Mouse (Mus musculus) limb, embryonic 10.5 days (tissue): ENCODE results near the gene Tsc22d4. TPM values are rescaled to one million over a fixed set of nuclear protein-coding genes. Genes with fewer than 3 reads are reported as not detected.
"Not testable (repeated sequence)": the region's sequence is repeated elsewhere in the genome, so short reads cannot be mapped to it uniquely, and the experiment has no call there.

ENCODE experiments used
- DNase-seq: peaks from one replicate; pipeline ENCODE4 v3.0.0-alpha.2; 2017; ENCODE audit warnings: low spot score
- H3K27ac ChIP-seq: fragments of 300-500 bp; sonication (generic); 2 replicates; pipeline ENCODE4 v1.5.1; 2016; ENCODE audit warnings: mild to moderate bottlenecking
- H3K27me3 ChIP-seq: fragments of 300-500 bp; sonication (generic); 2 replicates; pipeline ENCODE4 v1.6.1; 2016; ENCODE audit warnings: low read depth, mild to moderate bottlenecking; ENCODE audit not compliant: poor library complexity, severe bottlenecking
- H3K36me3 ChIP-seq: fragments of 300-500 bp; sonication (generic); 2 replicates; pipeline ENCODE4 v1.6.1; 2016; ENCODE audit warnings: mild to moderate bottlenecking, moderate library complexity
- H3K4me1 ChIP-seq: fragments of 300-500 bp; sonication (generic); 2 replicates; pipeline ENCODE4 v1.6.1; 2016
- H3K4me3 ChIP-seq: fragments of 300-500 bp; sonication (generic); 2 replicates; pipeline ENCODE4 v1.5.1; 2016; ENCODE audit warnings: mild to moderate bottlenecking, moderate library complexity
- H3K9me3 ChIP-seq: fragments of 300-500 bp; sonication (generic); replicated peaks from 2 replicates; pipeline ENCODE4 v1.6.1; 2016; ENCODE audit warnings: mild to moderate bottlenecking
- WGBS: fragments of 180-500 bp; shearing (Covaris S2); methylation state at CpG from one replicate; pipeline ENCODE4 v1.1.7; 2016; 5-methylcytosine and 5-hydroxymethylcytosine counted together
- polyA plus RNA-seq: library from polyadenylated mRNA; unstranded; fragments of >200 nt; fragmentation: Nextera tagmentation; extraction: Ambion mirVana; gene quantifications from 2 replicates; pipeline ENCODE4 v1.2.1, GENCODE M21; 2016

The Tsc22d4 gene
- polyA plus RNA-seq, 1 experiment from 2014 or later, result 99.5 TPM

DNA sequence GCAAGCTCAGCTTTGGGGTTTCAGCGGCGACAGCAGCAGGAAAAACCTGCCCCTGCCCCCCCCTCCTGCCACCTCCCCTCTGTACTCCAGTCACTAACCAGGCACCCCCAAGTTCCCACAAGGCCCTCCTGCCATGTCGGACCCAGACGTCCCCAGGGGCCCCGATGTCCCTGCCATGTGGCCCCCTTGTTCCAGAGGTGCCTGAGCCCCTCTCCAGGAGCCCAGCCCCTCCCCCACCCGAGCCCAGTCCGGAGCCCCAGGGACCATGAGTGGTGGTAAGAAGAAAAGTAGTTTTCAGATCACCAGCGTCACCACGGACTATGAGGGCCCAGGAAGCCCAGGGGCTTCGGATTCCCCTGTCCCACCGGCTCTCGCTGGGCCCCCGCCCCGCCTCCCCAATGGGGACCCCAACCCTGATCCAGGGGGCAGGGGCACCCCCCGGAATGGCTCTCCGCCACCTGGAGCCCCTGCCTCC, 1.4 kb downstream of the Tsc22d4 start:
- peak; percentile 57 for DNase-seq

DNA sequence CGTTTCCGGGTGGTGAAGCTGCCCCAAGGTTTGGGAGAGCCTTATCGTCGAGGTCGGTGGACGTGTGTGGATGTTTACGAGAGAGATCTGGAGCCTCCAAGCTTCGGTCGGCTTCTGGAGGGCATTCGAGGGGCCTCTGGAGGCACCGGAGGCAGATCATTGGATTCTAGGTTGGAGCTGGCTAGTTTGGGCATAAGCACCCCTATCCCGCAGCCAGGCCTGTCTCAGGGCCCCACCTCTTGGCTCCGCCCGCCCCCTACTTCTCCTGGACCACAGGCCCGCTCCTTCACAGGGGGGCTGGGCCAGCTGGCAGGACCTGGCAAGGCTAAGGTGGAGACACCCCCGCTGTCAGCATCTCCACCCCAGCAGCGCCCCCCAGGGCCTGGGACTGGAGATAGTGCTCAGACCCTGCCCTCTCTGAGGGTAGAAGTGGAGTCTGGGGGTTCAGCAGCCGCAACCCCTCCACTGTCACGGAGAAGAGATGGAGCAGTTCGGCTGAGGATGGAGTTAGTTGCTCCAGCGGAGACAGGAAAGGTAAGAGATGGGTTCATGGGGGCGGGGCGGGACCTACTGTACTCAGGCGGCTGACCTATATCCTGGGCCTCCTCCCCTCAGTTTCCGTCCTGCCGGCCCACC, 1.9 kb downstream of the Tsc22d4 start:
- peaks cover 43% of the 10 kb centered on the region for H3K4me1 ChIP-seq
- peak; percentile 54 for DNase-seq
- H3K9me3 ChIP-seq, result no peaks in the 10 kb centered on the region
- H3K27ac ChIP-seq, result peak overlapping the region; percentile 88
- H3K4me3 ChIP-seq, result peak overlapping the region; percentile 81
- WGBS, result 5% methylated on average over 26 of the region's 26 CpGs
- peaks cover 29% of the 10 kb centered on the region for H3K36me3 ChIP-seq
- no peaks in the 10 kb centered on the region for H3K27me3 ChIP-seq

More for the DNA sequence above, 1.4 kb downstream of the Tsc22d4 start:
- Histone ChIP-seq H3K27ac (peak overlapping the region; percentile 88), H3K4me1 (peaks cover 45% of the 10 kb centered on the region), H3K36me3 (peaks cover 24% of the 10 kb centered on the region), H3K4me3 (peak overlapping the region; percentile 81), H3K27me3 (no peaks in the 10 kb centered on the region), H3K9me3 (no peaks in the 10 kb centered on the region)
- under 1% methylated on average over 16 of the region's 16 CpGs for WGBS

DNA sequence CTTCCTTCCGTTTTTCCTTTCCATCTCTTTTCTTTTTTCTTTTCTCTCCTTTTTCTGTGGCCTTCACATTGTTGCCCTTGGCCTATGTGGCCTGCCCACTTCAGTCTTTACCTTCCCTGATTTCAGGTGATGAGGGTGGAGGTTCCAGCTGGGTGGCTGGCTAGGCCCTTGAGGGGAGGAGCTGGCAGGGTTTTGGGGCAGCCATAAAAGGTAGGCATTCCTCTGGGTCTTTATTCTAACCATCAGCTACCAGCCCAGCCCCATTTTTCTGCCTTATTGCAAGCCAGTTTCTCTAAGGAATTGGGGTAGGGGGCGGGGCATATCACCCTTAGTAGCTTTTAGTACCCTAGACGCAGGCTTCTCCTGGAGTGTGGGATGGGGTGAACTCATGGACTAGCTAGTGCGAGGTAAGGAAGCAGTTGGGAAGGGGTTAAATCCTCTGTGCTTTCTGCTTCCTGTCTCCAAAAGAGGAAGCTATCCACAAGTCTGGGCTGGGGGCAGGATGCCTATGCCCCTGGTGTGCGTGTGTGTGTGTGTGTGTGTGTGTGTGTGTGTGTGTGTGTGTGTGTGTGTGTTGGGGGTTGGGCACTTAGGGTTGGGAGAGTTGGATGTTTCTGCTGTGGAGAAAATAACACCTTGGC, 2.7 kb downstream of the Tsc22d4 start:
- peak overlapping the region; percentile 88 for H3K27ac ChIP-seq
- peak; percentile 46 for DNase-seq
- H3K4me1 ChIP-seq, result peaks cover 46% of the 10 kb centered on the region
- H3K9me3 ChIP-seq, result no peaks in the 10 kb centered on the region
- WGBS, result 32% methylated on average over 5 of the region's 5 CpGs
- H3K4me3 ChIP-seq, result peak overlapping the region; percentile 81
- peaks cover 36% of the 10 kb centered on the region for H3K36me3 ChIP-seq
- H3K27me3 ChIP-seq, result no peaks in the 10 kb centered on the region

DNA sequence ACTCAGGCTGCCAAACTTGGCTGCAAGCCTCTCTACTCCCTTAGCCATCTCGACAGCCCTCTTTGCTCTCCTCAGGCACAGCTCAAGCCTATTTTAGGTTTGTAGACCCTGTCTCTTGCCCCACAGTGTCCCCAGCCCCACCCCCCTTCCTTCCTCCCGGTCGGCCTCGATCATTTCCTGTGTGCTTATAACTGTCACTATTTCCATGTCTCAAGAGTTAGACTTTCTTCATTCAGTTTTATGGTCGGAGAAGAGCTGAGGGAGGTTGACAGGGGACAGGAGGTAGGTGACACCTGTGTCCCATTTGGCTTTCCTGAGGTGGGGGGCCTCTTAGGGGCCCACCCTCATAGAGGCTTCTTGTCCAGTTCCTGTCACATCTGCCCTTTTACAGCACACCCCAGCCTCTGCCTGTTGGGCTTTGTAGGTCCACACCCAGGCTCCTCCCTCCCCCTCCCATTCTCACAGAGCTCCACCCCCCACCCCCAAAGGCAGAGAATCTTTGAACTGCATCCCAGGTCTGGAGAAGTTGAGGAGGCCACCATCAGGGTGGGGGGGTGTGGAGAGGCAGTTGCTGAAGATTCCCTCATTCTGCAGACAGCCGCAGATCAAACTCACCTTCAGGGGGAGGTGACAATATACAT, 3.8 kb downstream of the Tsc22d4 start:
- Histone ChIP-seq H3K9me3 (no peaks in the 10 kb centered on the region), H3K4me1 (peaks cover 46% of the 10 kb centered on the region), H3K27ac (peak overlapping the region; percentile 63), H3K36me3 (peaks cover 47% of the 10 kb centered on the region), H3K4me3 (peak overlapping the region; percentile 81; the same call in 1 of the 2 replicates), H3K27me3 (no peaks in the 10 kb centered on the region)
- DNase-seq, result no peak
- WGBS, result 59% methylated on average over 6 of the region's 6 CpGs

DNA sequence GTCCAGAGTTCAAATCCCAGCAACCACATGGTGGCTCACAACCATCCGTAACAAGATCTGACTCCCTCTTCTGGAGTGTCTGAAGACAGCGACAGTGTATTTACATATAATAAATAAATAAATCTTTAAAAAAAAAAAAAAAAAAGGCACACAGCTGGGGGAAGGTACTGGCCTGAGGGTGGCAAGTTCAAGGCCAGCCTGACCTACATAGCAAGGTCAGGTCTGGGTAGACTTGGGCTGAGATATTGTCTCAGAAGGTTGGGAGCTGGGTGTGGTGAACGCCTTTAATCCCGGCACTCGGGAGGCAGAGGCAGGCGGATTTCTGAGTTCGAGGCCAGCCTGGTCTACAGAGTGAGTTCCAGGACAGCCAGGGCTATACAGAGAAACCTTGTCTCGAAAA, 4.7 kb downstream of the Tsc22d4 start:
- H3K27me3 ChIP-seq, H3K9me3 ChIP-seq, H3K4me3 ChIP-seq, H3K27ac ChIP-seq, DNase-seq: not testable (repeated sequence)
- Histone ChIP-seq H3K4me1 (peaks cover 45% of the 10 kb centered on the region), H3K36me3 (peaks cover 50% of the 10 kb centered on the region)
- 92% methylated on average over 8 of the region's 8 CpGs for WGBS

DNA sequence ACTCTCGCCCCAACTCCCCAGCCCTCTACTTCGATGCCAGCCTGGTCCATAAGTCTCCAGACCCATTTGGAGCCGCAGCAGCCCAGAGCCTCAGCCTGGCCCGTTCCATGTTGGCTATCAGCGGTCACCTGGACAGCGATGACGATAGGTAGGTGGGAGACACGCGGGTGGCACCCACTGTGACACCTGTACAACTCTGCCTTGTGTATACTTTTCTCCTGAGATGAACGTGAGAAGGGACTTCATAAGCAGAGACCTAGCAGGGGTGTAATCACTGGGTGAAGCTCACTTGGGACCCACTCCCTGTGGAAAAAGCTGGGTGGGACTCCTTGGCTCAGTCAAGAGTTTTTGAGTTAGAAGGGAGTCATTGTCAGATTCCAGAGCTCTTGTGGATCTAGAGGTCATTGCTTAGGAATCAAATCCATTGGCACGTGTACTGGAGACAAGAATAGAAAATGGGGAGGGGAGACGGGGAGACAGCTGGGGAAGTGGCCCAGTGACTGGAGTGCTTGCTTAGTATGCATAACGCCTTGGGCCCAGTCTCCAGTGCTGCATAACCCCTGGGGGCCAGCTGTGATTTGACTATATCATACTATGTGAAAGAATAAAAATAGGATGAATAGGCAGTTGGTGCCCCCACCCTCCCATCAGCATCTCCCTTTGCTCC, 5.8 kb downstream of the Tsc22d4 start:
- Histone ChIP-seq H3K36me3 (peaks cover 62% of the 10 kb centered on the region), H3K27me3 (no peaks in the 10 kb centered on the region), H3K4me3 (no peak overlapping the region), H3K4me1 (peaks cover 36% of the 10 kb centered on the region), H3K27ac (no peak overlapping the region), H3K9me3 (no peaks in the 10 kb centered on the region)
- DNase-seq, result no peak
- WGBS, result 93% methylated on average over 13 of the region's 13 CpGs

DNA sequence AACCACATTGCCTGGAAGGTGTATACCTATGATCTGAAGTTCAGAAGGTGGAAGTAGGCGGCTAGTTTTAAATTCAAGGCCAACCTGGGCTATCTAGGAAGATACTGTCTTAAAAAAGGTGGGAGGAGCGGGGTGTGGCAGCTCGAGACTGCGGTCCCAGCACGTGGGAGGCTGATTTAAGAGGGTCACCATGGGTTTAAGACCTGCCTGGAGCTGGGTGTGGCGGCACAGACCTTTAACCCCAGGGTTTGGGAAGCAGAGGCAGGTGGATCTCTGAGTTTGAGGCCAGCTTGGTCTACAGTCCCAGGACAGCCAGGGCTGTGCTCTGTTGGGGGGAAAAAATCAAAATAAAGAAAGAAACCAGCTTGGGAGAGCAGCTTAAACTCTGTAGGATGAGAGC, 6.5 kb downstream of the Tsc22d4 start:
- peaks cover 68% of the 10 kb centered on the region for H3K36me3 ChIP-seq
- H3K27ac ChIP-seq, result no peak overlapping the region
- no peaks in the 10 kb centered on the region for H3K27me3 ChIP-seq
- DNase-seq, result no peak
- H3K4me3 ChIP-seq, result no peak overlapping the region
- 88% methylated on average over 6 of the region's 6 CpGs for WGBS
- H3K4me1 ChIP-seq, result peaks cover 30% of the 10 kb centered on the region
- no peaks in the 10 kb centered on the region for H3K9me3 ChIP-seq

DNA sequence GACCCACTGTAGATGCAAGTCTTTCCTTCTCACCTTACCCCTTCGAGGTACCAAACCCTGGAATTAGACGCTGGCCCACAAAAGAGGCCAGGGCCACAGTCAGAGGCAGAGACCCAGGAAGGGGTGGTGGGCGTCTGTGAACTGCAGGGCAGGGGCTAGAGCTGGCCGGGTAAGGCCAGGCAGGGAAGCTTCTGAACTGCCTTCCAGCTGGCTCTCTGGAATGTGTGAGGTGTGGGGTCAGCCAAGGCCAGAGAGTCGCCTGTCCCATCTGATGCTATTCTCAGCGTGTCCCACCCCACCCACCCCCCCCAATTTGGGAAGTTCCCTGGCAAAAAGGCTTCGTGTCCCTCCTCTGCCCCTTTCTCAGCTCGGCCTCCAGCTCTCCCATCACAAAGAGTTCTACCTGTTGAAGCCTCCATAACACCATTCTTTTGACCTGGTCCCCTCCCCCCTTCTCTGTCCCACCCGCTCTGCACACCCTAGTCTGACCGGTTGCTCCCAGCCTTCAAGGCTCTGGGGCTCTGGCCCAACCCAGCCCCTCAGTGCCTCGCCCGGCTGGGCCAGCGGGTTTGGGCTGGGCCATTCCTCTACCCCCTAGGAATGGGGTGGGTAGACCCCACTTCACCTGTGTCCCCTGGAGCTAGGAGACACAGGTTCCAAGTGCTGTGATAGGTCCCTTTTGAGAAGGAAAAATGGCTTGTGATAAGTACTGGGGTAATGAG, 7.7 kb downstream of the Tsc22d4 start:
- 76% methylated on average over 13 of the region's 13 CpGs for WGBS
- DNase-seq, result no peak
- Histone ChIP-seq H3K4me1 (peaks cover 17% of the 10 kb centered on the region), H3K27ac (no peak overlapping the region), H3K27me3 (no peaks in the 10 kb centered on the region), H3K36me3 (peaks cover 75% of the 10 kb centered on the region), H3K9me3 (no peaks in the 10 kb centered on the region), H3K4me3 (no peak overlapping the region)

DNA sequence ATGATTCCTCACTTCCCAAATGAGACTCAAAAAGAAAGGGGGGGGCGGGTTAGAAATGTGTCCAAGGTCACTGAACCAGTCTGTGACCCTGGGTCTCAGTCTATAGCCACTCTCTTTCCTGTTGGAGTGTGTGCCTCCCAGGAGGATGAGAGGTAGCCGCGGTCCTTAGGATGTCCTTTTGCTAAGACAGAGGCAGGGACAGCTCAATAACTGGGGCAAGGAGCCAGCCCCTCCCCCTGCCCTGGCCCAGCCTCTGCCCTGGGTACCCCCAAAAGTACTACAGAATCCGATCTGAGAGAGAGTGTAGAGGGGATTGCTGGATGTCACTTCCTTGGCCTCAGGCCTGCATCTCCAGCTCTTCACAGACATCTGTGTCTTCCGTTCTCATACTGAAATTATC, 9.9 kb downstream of the Tsc22d4 start:
- H3K36me3 ChIP-seq, result peaks cover 86% of the 10 kb centered on the region
- H3K4me1 ChIP-seq, result peaks cover 7% of the 10 kb centered on the region
- H3K4me3 ChIP-seq, result no peak overlapping the region
- DNase-seq, result no peak
- H3K27me3 ChIP-seq, result no peaks in the 10 kb centered on the region
- no peaks in the 10 kb centered on the region for H3K9me3 ChIP-seq
- WGBS, result 87% methylated on average over 5 of the region's 5 CpGs
- H3K27ac ChIP-seq, result no peak overlapping the region

DNA sequence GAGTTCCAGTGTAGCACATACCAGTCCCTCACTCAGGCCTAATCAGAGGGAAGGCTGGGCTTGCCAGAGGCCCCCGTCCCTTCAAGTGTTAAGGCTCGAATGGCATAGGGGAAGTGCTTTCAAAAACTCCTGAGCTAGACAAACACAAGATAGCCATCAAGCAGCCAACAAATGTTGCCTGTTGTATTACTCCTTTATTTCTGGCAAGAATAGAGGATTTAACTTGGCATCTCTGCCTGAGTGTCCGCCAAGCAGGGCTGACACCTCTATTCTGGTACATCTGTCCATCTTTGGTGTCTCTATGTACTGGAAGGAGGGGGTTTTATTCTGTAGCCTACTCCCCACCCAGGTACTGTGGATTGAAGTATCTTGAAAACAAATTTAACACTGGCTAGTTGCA, 10.6 kb downstream of the Tsc22d4 start:
- H3K4me3 ChIP-seq, result no peak overlapping the region
- H3K36me3 ChIP-seq, result peaks cover 80% of the 10 kb centered on the region
- WGBS, result 87% methylated on average over 3 of the region's 3 CpGs
- no peak for DNase-seq
- H3K27me3 ChIP-seq, result no peaks in the 10 kb centered on the region
- H3K27ac ChIP-seq, result no peak overlapping the region
- H3K9me3 ChIP-seq, result no peaks in the 10 kb centered on the region
- peaks cover 7% of the 10 kb centered on the region for H3K4me1 ChIP-seq

DNA sequence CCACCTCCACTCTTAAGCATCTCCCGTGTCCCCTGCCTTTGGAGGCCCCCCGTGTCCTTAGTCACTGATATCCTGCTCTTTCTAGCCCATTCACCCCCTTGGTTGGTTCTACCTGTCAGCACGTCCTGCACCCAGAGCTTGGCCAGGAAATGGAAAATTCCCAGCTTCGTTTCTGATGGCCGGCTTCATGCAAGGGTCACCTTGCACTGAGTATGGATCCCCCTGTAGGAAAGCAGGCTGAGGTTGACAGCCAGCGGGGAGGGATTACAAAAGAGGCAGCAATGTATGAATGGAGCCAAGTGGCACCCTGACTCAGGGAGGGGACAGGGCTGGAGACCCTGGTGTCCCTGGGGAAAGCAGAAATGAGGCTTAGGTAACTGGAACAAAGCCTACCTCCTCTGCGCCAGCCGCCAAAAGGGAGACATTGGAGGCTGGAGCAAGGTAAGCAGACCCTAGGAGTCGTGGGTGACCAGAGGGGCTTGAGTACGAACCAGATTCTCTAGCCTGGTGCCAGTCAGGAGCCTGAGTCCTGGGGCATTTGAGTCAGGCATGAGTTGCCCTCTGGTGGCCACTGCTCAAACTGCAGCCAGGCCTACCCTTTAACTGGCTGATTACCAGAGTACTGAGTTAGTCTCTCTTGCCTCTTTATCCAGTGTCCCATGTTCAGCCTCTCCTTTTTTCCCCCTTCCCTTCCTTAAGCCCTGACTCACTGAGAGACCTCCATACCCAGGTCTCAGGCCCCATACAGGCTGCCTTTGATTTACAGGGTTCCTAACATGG, 11.5 kb downstream of the Tsc22d4 start:
- DNase-seq, result peak; percentile 92
- H3K4me3 ChIP-seq, result no peak overlapping the region
- peaks cover 70% of the 10 kb centered on the region for H3K36me3 ChIP-seq
- peak overlapping the region; percentile 26; the same call in 1 of the 2 replicates for H3K27ac ChIP-seq
- 54% methylated on average over 10 of the region's 10 CpGs for WGBS
- no peaks in the 10 kb centered on the region for H3K9me3 ChIP-seq
- H3K27me3 ChIP-seq, result no peaks in the 10 kb centered on the region
- peaks cover 7% of the 10 kb centered on the region for H3K4me1 ChIP-seq

DNA sequence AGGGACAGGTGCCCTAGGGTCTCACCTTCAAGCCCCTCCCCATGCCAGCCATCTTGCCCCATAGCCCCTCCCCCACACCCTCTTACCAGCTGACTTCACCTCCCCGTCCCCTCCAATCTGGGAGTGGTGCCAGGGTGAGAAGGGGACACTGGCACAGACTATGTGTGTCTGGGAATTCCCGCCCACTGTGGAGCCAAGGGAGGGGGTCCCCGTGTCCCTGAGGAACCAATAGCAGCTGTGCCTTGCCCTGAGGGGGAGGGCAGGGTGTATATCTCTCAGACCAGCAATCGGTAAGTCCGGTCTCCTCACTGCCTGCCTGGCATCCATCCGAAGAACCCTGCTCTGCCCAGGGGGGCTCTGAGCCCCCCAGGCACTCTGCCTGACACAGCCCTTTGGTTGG, 12.4 kb downstream of the Tsc22d4 start:
- no peak overlapping the region for H3K4me3 ChIP-seq
- H3K4me1 ChIP-seq, result peaks cover 7% of the 10 kb centered on the region
- H3K27ac ChIP-seq, result no peak overlapping the region
- peaks cover 62% of the 10 kb centered on the region for H3K36me3 ChIP-seq
- no peaks in the 10 kb centered on the region for H3K27me3 ChIP-seq
- DNase-seq, result no peak
- H3K9me3 ChIP-seq, result no peaks in the 10 kb centered on the region
- WGBS, result 86% methylated on average over 6 of the region's 6 CpGs
